Mouse (Mus musculus): ENCODE results near the gene Kcna10. TPM values are rescaled to one million over a fixed set of nuclear protein-coding genes. Genes with fewer than 3 reads are reported as not detected.

Kcna10 gene
- polyA plus RNA-seq, 1 experiment, result not detected

GRCm38 (mm10) chr3:107214606-107215005, 31.8 kb downstream of the Kcna10 start:
- WGBS, result 83% methylated on average over 5 of the region's 5 CpGs
- Histone ChIP-seq H3K4me1 (ENCODE audit: control insufficient read depth, insufficient read depth, insufficient read length, low read length) (peaks cover 17% of the 10 kb centered on the region; the same call in 1 of the 2 replicates), H3K27ac (ENCODE audit: insufficient read depth, low read depth, low read length) (no peak overlapping the region), H3K36me3 (ENCODE audit: control insufficient read depth, insufficient read depth, low read length) (no peaks in the 10 kb centered on the region), H3K27me3 (ENCODE audit: control insufficient read depth, insufficient read depth, low read length) (no peaks in the 10 kb centered on the region), H3K4me3 (ENCODE audit: low read depth, low read length) (no peak overlapping the region)
- no peak for TF ChIP-seq CTCF (IDR thresholded peaks at IDR 0.05; ENCODE audit: extremely low read depth, insufficient read length, insufficient replicate concordance, low read depth, low read length)
- TF ChIP-seq POLR2A (IDR thresholded peaks at IDR 0.05; ENCODE audit: low read depth, low read length), result no peak

GRCm38 (mm10) chr3:107216400-107217100, 33.7 kb downstream of the Kcna10 start:
- H3K27me3 ChIP-seq (ENCODE audit: control insufficient read depth, insufficient read depth, low read length), result no peaks in the 10 kb centered on the region
- no peaks in the 10 kb centered on the region for H3K36me3 ChIP-seq (ENCODE audit: control insufficient read depth, insufficient read depth, low read length)
- peaks cover 17% of the 10 kb centered on the region; the same call in 1 of the 2 replicates for H3K4me1 ChIP-seq (ENCODE audit: control insufficient read depth, insufficient read depth, insufficient read length, low read length)
- H3K27ac ChIP-seq (ENCODE audit: insufficient read depth, low read depth, low read length), result peak overlapping the region; percentile 80
- TF ChIP-seq POLR2A (IDR thresholded peaks at IDR 0.05; ENCODE audit: low read depth, low read length) (no peak), CTCF (IDR thresholded peaks at IDR 0.05; ENCODE audit: extremely low read depth, insufficient read length, insufficient replicate concordance, low read depth, low read length) (no peak)
- WGBS, result 24% methylated on average over 8 of the region's 8 CpGs
- no peak overlapping the region for H3K4me3 ChIP-seq (ENCODE audit: low read depth, low read length)

GRCm38 (mm10) chr3:107217101-107217480, 34.2 kb downstream of the Kcna10 start:
- TF ChIP-seq POLR2A (IDR thresholded peaks at IDR 0.05; ENCODE audit: low read depth, low read length) (no peak), CTCF (IDR thresholded peaks at IDR 0.05; ENCODE audit: extremely low read depth, insufficient read length, insufficient replicate concordance, low read depth, low read length) (no peak)
- peak overlapping the region; percentile 80 for H3K27ac ChIP-seq (ENCODE audit: insufficient read depth, low read depth, low read length)
- WGBS, result 22% methylated on average over 3 of the region's 3 CpGs
- H3K4me1 ChIP-seq (ENCODE audit: control insufficient read depth, insufficient read depth, insufficient read length, low read length), result peaks cover 17% of the 10 kb centered on the region; the same call in 1 of the 2 replicates
- H3K27me3 ChIP-seq (ENCODE audit: control insufficient read depth, insufficient read depth, low read length), result no peaks in the 10 kb centered on the region
- no peak overlapping the region for H3K4me3 ChIP-seq (ENCODE audit: low read depth, low read length)
- H3K36me3 ChIP-seq (ENCODE audit: control insufficient read depth, insufficient read depth, low read length), result no peaks in the 10 kb centered on the region

- no peaks in the 10 kb centered on the region for H3K36me3 ChIP-seq (ENCODE audit: control insufficient read depth, insufficient read depth, low read length)
- 59% methylated on average over 7 of the region's 7 CpGs for WGBS
- H3K27me3 ChIP-seq (ENCODE audit: control insufficient read depth, insufficient read depth, low read length), result no peaks in the 10 kb centered on the region
- TF ChIP-seq CTCF (IDR thresholded peaks at IDR 0.05; ENCODE audit: extremely low read depth, insufficient read length, insufficient replicate concordance, low read depth, low read length), result no peak
- no peak for TF ChIP-seq POLR2A (IDR thresholded peaks at IDR 0.05; ENCODE audit: low read depth, low read length)
- H3K27ac ChIP-seq (ENCODE audit: insufficient read depth, low read depth, low read length), result no peak overlapping the region
- H3K4me1 ChIP-seq (ENCODE audit: control insufficient read depth, insufficient read depth, insufficient read length, low read length), result peaks cover 17% of the 10 kb centered on the region; the same call in 1 of the 2 replicates
- H3K4me3 ChIP-seq (ENCODE audit: low read depth, low read length), result no peak overlapping the region
Measured at GRCm38 (mm10) chr3:107218572-107218971, 35.7 kb downstream of the Kcna10 start.

DNA sequence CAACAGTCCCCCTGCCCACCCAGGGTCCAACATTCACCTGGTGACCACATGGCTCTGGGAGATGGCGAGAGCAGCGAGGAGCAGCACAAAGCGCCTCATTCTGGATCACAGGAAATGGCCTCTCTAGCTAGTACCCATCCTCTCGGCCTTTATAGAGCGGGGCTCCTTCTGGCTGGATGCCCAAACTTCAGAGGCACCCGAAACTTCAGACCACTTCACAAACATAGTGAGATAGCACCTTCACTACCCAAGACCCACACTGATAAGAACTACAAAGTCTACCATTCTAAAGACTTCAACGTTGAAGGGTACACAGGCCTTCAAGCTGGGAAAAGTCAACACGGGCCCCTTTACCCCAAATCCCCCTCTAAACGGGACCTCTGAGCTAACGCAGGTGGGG, 38.8 kb downstream of the Kcna10 start, which contains the start of gene Cym:
Gene Cym (minus strand): TSS at position 125 of the 400 bp plus-strand sequence.
- WGBS, result 69% methylated on average over 10 of the region's 10 CpGs
- Histone ChIP-seq H3K27me3 (ENCODE audit: control insufficient read depth, insufficient read depth, low read length) (no peaks in the 10 kb centered on the region), H3K4me3 (ENCODE audit: low read depth, low read length) (no peak within 1 kb of the TSS), H3K27ac (ENCODE audit: insufficient read depth, low read depth, low read length) (no peak within 1 kb of the TSS), H3K36me3 (ENCODE audit: control insufficient read depth, insufficient read depth, low read length) (no peaks in the 10 kb centered on the region), H3K4me1 (ENCODE audit: control insufficient read depth, insufficient read depth, insufficient read length, low read length) (peaks cover 12% of the 10 kb centered on the region; the same call in 1 of the 2 replicates)
- no peak for TF ChIP-seq CTCF (IDR thresholded peaks at IDR 0.05; ENCODE audit: extremely low read depth, insufficient read length, insufficient replicate concordance, low read depth, low read length)
- no peak for TF ChIP-seq POLR2A (IDR thresholded peaks at IDR 0.05; ENCODE audit: low read depth, low read length)

- WGBS, result 15% methylated on average over 1 of the region's 1 CpGs
- no peaks in the 10 kb centered on the region for H3K36me3 ChIP-seq (ENCODE audit: control insufficient read depth, insufficient read depth, low read length)
- H3K27ac ChIP-seq (ENCODE audit: insufficient read depth, low read depth, low read length), result no peak overlapping the region
- H3K4me3 ChIP-seq (ENCODE audit: low read depth, low read length), result no peak overlapping the region
- H3K27me3 ChIP-seq (ENCODE audit: control insufficient read depth, insufficient read depth, low read length), result no peaks in the 10 kb centered on the region
- H3K4me1 ChIP-seq (ENCODE audit: control insufficient read depth, insufficient read depth, insufficient read length, low read length), result peaks cover 4% of the 10 kb centered on the region; the same call in 1 of the 2 replicates
- no peak for TF ChIP-seq CTCF (IDR thresholded peaks at IDR 0.05; ENCODE audit: extremely low read depth, insufficient read length, insufficient replicate concordance, low read depth, low read length)
- no peak for TF ChIP-seq POLR2A (IDR thresholded peaks at IDR 0.05; ENCODE audit: low read depth, low read length)
Measured at GRCm38 (mm10) chr3:107223230-107223629, 40.4 kb downstream of the Kcna10 start.

DNA sequence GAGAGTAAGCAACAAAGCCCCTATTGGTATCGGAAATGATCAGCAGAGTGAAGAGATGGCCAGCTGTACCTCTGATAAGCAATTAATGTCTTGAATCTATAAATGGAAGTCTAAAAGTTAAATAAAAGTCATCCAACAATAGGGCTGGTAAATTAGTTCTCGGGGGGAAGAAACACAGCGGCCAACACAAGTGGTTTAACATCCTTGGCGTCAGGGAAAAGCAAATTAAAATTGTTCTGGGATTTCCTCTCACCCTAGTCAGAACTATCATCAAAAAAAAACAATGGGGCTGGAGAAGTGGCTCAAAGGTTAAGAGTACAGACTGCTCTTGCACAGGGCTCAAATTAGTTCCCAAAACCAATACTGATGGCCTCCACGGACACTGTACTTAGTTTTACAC, 43.0 kb downstream of the Kcna10 start:
- H3K4me3 ChIP-seq (ENCODE audit: low read depth, low read length), result no peak overlapping the region
- H3K27ac ChIP-seq (ENCODE audit: insufficient read depth, low read depth, low read length), result no peak overlapping the region
- H3K27me3 ChIP-seq (ENCODE audit: control insufficient read depth, insufficient read depth, low read length), result no peaks in the 10 kb centered on the region
- H3K36me3 ChIP-seq (ENCODE audit: control insufficient read depth, insufficient read depth, low read length), result no peaks in the 10 kb centered on the region
- 88% methylated on average over 5 of the region's 5 CpGs for WGBS
- TF ChIP-seq CTCF (IDR thresholded peaks at IDR 0.05; ENCODE audit: extremely low read depth, insufficient read length, insufficient replicate concordance, low read depth, low read length) (no peak), POLR2A (IDR thresholded peaks at IDR 0.05; ENCODE audit: low read depth, low read length) (no peak)
- H3K4me1 ChIP-seq (ENCODE audit: control insufficient read depth, insufficient read depth, insufficient read length, low read length), result peaks cover 12% of the 10 kb centered on the region; the same call in 1 of the 2 replicates

Measured in small intestine, adult 2 months (tissue).